Mouse (Mus musculus): Measurements from ENCODE around the gene Tprgl.

The Tprgl gene

GRCm38 (mm10) chr4:154122374-154122773 is 38.1 kb downstream of the Tprgl start:
- no peak for DNase-seq (ENCODE audit: extremely low spot score, low read depth, low spot score)

- no peak for DNase-seq (ENCODE audit: extremely low spot score, low read depth, low spot score)
Observed at GRCm38 (mm10) chr4:154121800-154122199, 38.7 kb downstream of the Tprgl start.

- no peak for DNase-seq (ENCODE audit: extremely low spot score, low read depth, low spot score)
Observed at GRCm38 (mm10) chr4:154119208-154119607, 41.3 kb downstream of the Tprgl start.

GRCm38 (mm10) chr4:154118782-154119181 is 41.7 kb downstream of the Tprgl start:
- no peak for DNase-seq (ENCODE audit: extremely low spot score, low read depth, low spot score)

GRCm38 (mm10) chr4:154116421-154116820 is 44.0 kb downstream of the Tprgl start:
- no peak for DNase-seq (ENCODE audit: extremely low spot score, low read depth, low spot score)

- DNase-seq (ENCODE audit: extremely low spot score, low read depth, low spot score), result no peak
Observed at GRCm38 (mm10) chr4:154109850-154110243, 50.6 kb downstream of the Tprgl start.

GRCm38 (mm10) chr4:154109216-154109849 is 51.1 kb downstream of the Tprgl start:
- no peak for DNase-seq (ENCODE audit: extremely low spot score, low read depth, low spot score)

Measured in hindlimb bud, embryonic 11.5 days (tissue).